In genomic region chr16:18185715-18186449, GRCm38 (mm10) we compare ENCODE assay signal across 24 mouse cellular contexts. TPM values are rescaled to one million over a fixed set of nuclear protein-coding genes. Genes with fewer than 3 reads are reported as not detected.
DNase-seq lines count a peak whose midpoint lies in the region; ATAC-seq and TF ChIP-seq lines count a peak whose summit lies in the region.
"Had no signal": no experiment of that assay in that cellular context is flagged by ENCODE, and none has a peak within 500 bp of the region (broad histone marks: within the 10 kb centered on the region; RNA-seq: fewer than 3 reads in every experiment).

No protein-coding gene starts in this region.

- 0 out of 2 replicates have a peak overlapping the region, but pooled peaks have one; percentile 18 for H3K9ac ChIP-seq in kidney, embryonic 14.5 days (ENCODE audit: low read depth, low read length)
- H3K9ac ChIP-seq in intestine, postnatal 0 days (ENCODE audit: low read depth, low read length) = no peak overlapping the region
- no peak overlapping the region for H3K9ac ChIP-seq in neural tube, embryonic 12.5 days
- H3K9ac ChIP-seq: forebrain, postnatal 0 days; hindbrain, embryonic 12.5 days; lung, embryonic 14.5 days had no signal

- DNase-seq in kidney, postnatal 10 days = no peak
- peak; percentile 50 for DNase-seq in embryo, embryonic 11 days
- no peak for DNase-seq in cerebellum, adult 9-11 months
- no peak for DNase-seq in gastrocnemius, postnatal 4 days (ENCODE audit: low spot score in 2 of 2)
- DNase-seq: adrenal gland, postnatal 10 days; cerebellum, adult 11 months; cerebellum, postnatal 36 days; forebrain, postnatal 0 days; kidney, adult 9 months; lung, embryonic 14.5 days; thymus, postnatal 25 days had no signal

- no peak overlapping the region for H3K4me2 ChIP-seq in kidney, embryonic 14.5 days (replicated peaks; ENCODE audit: low read depth, low read length)
- no peak overlapping the region for H3K4me2 ChIP-seq in intestine, postnatal 0 days (replicated peaks; ENCODE audit: low read depth)
- H3K4me2 ChIP-seq in neural tube, embryonic 12.5 days (replicated peaks) = no peak overlapping the region
- H3K4me2 ChIP-seq: hindbrain, embryonic 12.5 days; liver, embryonic 11.5 days; lung, embryonic 14.5 days had no signal

- WGBS in kidney, embryonic 14.5 days = 9% methylated on average over 8 of the region's 8 CpGs
- 24% methylated on average over 8 of the region's 8 CpGs for WGBS in intestine, postnatal 0 days
- WGBS in neural tube, embryonic 12.5 days = 20% methylated on average over 8 of the region's 8 CpGs

- H3K4me3 ChIP-seq in kidney, embryonic 14.5 days (ENCODE audit: low read length) = no peak overlapping the region
- H3K4me3 ChIP-seq in intestine, postnatal 0 days (ENCODE audit: low read depth, low read length) = no peak overlapping the region
- H3K4me3 ChIP-seq in neural tube, embryonic 12.5 days = no peak overlapping the region
- H3K4me3 ChIP-seq: gastrocnemius, adult 2 months; hindbrain, embryonic 12.5 days had no signal

- peaks cover 25% of the 10 kb centered on the region for H3K4me1 ChIP-seq in kidney, embryonic 14.5 days (ENCODE audit: control insufficient read depth, insufficient read depth, low read length)
- H3K4me1 ChIP-seq in intestine, postnatal 0 days (replicated peaks; ENCODE audit: control insufficient read depth, insufficient read depth, low read length) = no peaks in the 10 kb centered on the region; the same call in 1 of the 2 replicates
- H3K4me1 ChIP-seq in neural tube, embryonic 12.5 days = peaks cover 25% of the 10 kb centered on the region

- no peaks in the 10 kb centered on the region for H3K36me3 ChIP-seq in kidney, embryonic 14.5 days (ENCODE audit: control insufficient read depth, insufficient read depth, low read length)
- no peaks in the 10 kb centered on the region for H3K36me3 ChIP-seq in intestine, postnatal 0 days (ENCODE audit: control insufficient read depth, insufficient read depth)
- H3K36me3 ChIP-seq in neural tube, embryonic 12.5 days = no peaks in the 10 kb centered on the region
- H3K36me3 ChIP-seq: hindbrain, embryonic 12.5 days had no signal

- TF ChIP-seq CTCF in intestine, postnatal 0 days (IDR thresholded peaks at IDR 0.05; ENCODE audit: low read depth) = no peak

- ATAC-seq in kidney, embryonic 14.5 days (ENCODE audit: low FRiP score, low TSS enrichment) = peak; percentile 80
- ATAC-seq in intestine, postnatal 0 days = peak; percentile 70
- ATAC-seq in neural tube, embryonic 12.5 days (ENCODE audit: low FRiP score, low read depth) = peak; percentile 51; the same call in 1 of the 2 replicates
- ATAC-seq: forebrain, postnatal 0 days; midbrain, embryonic 16.5 days had no signal

- H3K9me3 ChIP-seq in kidney, embryonic 14.5 days (ENCODE audit: control insufficient read depth, low read length) = peaks cover 3% of the 10 kb centered on the region; the same call in 1 of the 2 replicates
- no peaks in the 10 kb centered on the region for H3K9me3 ChIP-seq in intestine, postnatal 0 days (ENCODE audit: control insufficient read depth)
- no peaks in the 10 kb centered on the region for H3K9me3 ChIP-seq in neural tube, embryonic 12.5 days

- 0 out of 2 replicates have a peak, but pooled peaks cover under 1% of the 10 kb centered on the region for H3K27me3 ChIP-seq in kidney, embryonic 14.5 days (ENCODE audit: control insufficient read depth, insufficient read depth, low read length)
- H3K27me3 ChIP-seq in intestine, postnatal 0 days (replicated peaks; ENCODE audit: control insufficient read depth, insufficient read depth, low read length) = no peaks in the 10 kb centered on the region
- no peaks in the 10 kb centered on the region for H3K27me3 ChIP-seq in neural tube, embryonic 12.5 days (replicated peaks)
- H3K27me3 ChIP-seq: hindbrain, embryonic 12.5 days had no signal

- H3K27ac ChIP-seq in kidney, embryonic 14.5 days (ENCODE audit: low read depth, low read length) = peak overlapping the region; percentile 24; the same call in 1 of the 2 replicates
- no peak overlapping the region for H3K27ac ChIP-seq in intestine, postnatal 0 days (ENCODE audit: low read depth, low read length)
- no peak overlapping the region for H3K27ac ChIP-seq in neural tube, embryonic 12.5 days
- H3K27ac ChIP-seq: hindbrain, embryonic 12.5 days; macrophage had no signal

RNA-seq across cellular contexts. Expression of gene Ccdc188, which starts 31.8 kb away (rescaled TPM):
- polyA plus RNA-seq in kidney, embryonic 14.5 days (2014; fragmentation: Nextera tagmentation; extraction: Ambion mirVana) = not detected in 2 replicates
- polyA plus RNA-seq in intestine, postnatal 0 days (2015; fragmentation: Nextera tagmentation; extraction: Ambion mirVana) = not detected in 2 replicates
- polyA plus RNA-seq in neural tube, embryonic 12.5 days (2016; fragmentation: Nextera tagmentation; extraction: Ambion mirVana) = not detected in 2 replicates
- not detected for total RNA-seq in gastrocnemius, postnatal 4 days (2021)
- total RNA-seq: adrenal gland, postnatal 10 days; forebrain, postnatal 0 days; gastrocnemius, adult 2 months; heart, adult 8-10 months; left cerebral cortex, adult 8-10 months had no signal
- polyA plus RNA-seq: brain, embryonic 14.5 days; embryonic facial prominence, embryonic 14.5 days; heart, postnatal 0 days; hindbrain, embryonic 12.5 days; liver, embryonic 11.5 days; lung, embryonic 14.5 days; macrophage; midbrain, embryonic 16.5 days had no signal

RNA-seq across cellular contexts. Expression of gene Zdhhc8, which starts 49.1 kb away (rescaled TPM):
- polyA plus RNA-seq in kidney, embryonic 14.5 days (2014; fragmentation: Nextera tagmentation; extraction: Ambion mirVana) = 14.4 and 17.2 TPM in 2 replicates
- 4.3 and 5.0 TPM in 2 replicates for polyA plus RNA-seq in intestine, postnatal 0 days (2015; fragmentation: Nextera tagmentation; extraction: Ambion mirVana)
- 16.7 and 17.7 TPM in 2 replicates for polyA plus RNA-seq in neural tube, embryonic 12.5 days (2016; fragmentation: Nextera tagmentation; extraction: Ambion mirVana)
- total RNA-seq in gastrocnemius, postnatal 4 days (2021) = 10 to 100 TPM; 37.7 to 42.1 TPM

RNA-seq across cellular contexts. Expression of gene Rtn4r, which starts 58.4 kb away (rescaled TPM):
- 3.6 and 4.7 TPM in 2 replicates for polyA plus RNA-seq in kidney, embryonic 14.5 days (2014; fragmentation: Nextera tagmentation; extraction: Ambion mirVana)
- 1.6 and 1.9 TPM in 2 replicates for polyA plus RNA-seq in intestine, postnatal 0 days (2015; fragmentation: Nextera tagmentation; extraction: Ambion mirVana)
- polyA plus RNA-seq in neural tube, embryonic 12.5 days (2016; fragmentation: Nextera tagmentation; extraction: Ambion mirVana) = 15.6 and 16.5 TPM in 2 replicates
- total RNA-seq in gastrocnemius, postnatal 4 days (2021) = 1 to 10 TPM; 1.2 to 1.4 TPM
- total RNA-seq: gastrocnemius, adult 2 months had no signal
- polyA plus RNA-seq: macrophage had no signal
